Mouse (Mus musculus) neural tube, embryonic 12.5 days (tissue): ENCODE data around the gene Msi2. TPM values are rescaled to one million over a fixed set of nuclear protein-coding genes. Genes with fewer than 3 reads are reported as not detected.

Source experiments
- ATAC-seq: fragments of 200-750 bp; cut with Nextera tagmentation; 2 replicates; pipeline ENCODE4 v1.8.0; 2017; ENCODE audit warnings: low read depth, mild to moderate bottlenecking, moderate TSS enrichment, moderate library complexity; ENCODE audit not compliant: low FRiP score
- H3K27ac ChIP-seq: fragments of 300-500 bp; sonication (generic); 2 replicates; pipeline ENCODE4 v1.5.1; 2016
- H3K27me3 ChIP-seq: fragments of 300-500 bp; sonication (generic); replicated peaks from 2 replicates; pipeline ENCODE4 v1.6.1; 2016; ENCODE audit warnings: mild to moderate bottlenecking
- H3K36me3 ChIP-seq: fragments of 300-500 bp; sonication (generic); 2 replicates; pipeline ENCODE4 v1.6.1; 2016; ENCODE audit warnings: mild to moderate bottlenecking
- H3K4me1 ChIP-seq: fragments of 300-500 bp; sonication (generic); 2 replicates; pipeline ENCODE4 v1.6.1; 2016
- H3K4me2 ChIP-seq: fragments of 300-500 bp; sonication (generic); replicated peaks from 2 replicates; pipeline ENCODE4 v1.6.1; 2016; ENCODE audit warnings: mild to moderate bottlenecking
- H3K4me3 ChIP-seq: fragments of 300-500 bp; sonication (generic); 2 replicates; pipeline ENCODE4 v1.5.1; 2016
- H3K9ac ChIP-seq: fragments of 300-500 bp; sonication (generic); 2 replicates; pipeline ENCODE4 v1.6.1; 2016; ENCODE audit warnings: mild to moderate bottlenecking
- H3K9me3 ChIP-seq: fragments of 300-500 bp; sonication (generic); 2 replicates; pipeline ENCODE4 v1.6.1; 2016; ENCODE audit warnings: mild to moderate bottlenecking
- WGBS: fragments of 180-500 bp; shearing (Covaris S2); methylation state at CpG from one replicate; pipeline ENCODE4 v1.1.7; 2016; 5-methylcytosine and 5-hydroxymethylcytosine counted together
- polyA plus RNA-seq: library from polyadenylated mRNA; unstranded; fragments of >200 nt; fragmentation: Nextera tagmentation; extraction: Ambion mirVana; gene quantifications from 2 replicates; pipeline ENCODE4 v1.2.1, GENCODE M21; 2016

Gene Msi2
- polyA plus RNA-seq, 1 experiment from 2014 or later: 27.9 TPM

DNA sequence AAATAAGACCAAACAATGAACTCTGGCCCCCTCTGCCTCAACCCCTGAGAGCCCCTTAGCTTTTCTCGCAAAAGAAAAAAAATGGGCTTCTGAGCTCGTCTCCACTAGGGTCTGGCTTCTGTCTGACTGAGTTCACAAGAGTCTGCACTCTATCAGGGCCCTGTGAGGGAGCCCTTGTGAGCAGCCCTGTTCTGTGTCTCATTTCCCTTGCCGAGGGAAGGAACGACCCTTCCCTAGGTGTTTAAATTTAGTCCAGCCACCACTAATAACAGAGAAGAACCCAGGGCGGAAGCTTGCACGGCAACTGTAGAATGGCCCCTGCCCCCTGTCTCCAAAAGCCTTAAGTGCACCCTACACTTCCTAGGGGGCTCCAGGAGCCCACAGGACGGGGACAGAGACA lies 299.2 kb downstream of the Msi2 start:
- Histone ChIP-seq H3K4me2 (no peak overlapping the region), H3K27ac (no peak overlapping the region), H3K27me3 (no peaks in the 10 kb centered on the region), H3K9me3 (no peaks in the 10 kb centered on the region), H3K4me1 (peaks cover 67% of the 10 kb centered on the region), H3K9ac (no peak overlapping the region), H3K36me3 (peaks cover 5% of the 10 kb centered on the region; the same call in 1 of the 2 replicates), H3K4me3 (no peak overlapping the region)
- WGBS: 53% methylated on average over 7 of the region's 7 CpGs
- ATAC-seq: no peak

DNA sequence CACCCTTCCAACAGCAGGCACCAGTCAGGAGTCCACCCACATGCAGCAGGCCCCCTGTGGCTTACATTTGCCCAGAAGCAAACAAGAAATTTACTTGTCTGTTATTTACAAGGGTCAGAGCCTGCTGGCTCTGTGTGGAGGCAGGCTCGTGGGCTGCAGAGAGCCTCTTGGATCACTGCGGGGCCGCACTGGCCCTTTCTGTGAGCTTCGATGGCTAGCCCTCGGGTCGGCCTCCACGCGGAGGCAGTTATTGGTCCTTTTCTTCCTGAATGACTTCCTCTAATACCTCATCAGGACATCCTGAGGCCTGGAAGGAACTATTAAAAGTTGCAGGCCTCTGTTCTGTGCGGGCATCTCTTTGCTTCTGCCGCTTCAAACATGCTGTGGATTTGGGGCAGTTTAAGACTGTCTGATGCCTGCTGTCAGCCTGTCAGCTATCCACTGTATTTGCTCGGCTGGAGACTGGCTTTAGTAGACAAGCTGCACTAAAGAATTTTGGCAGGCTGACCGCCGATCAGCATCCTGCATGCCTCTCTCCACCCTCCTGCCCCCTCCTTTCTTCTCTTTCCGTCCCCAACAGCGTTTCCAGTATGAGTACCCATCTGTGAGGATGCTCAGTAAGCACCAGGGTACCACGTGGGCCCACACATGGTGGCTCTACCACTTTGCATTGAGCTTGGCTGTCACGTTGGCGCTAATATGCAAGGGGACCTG lies 304.0 kb downstream of the Msi2 start:
- Histone ChIP-seq H3K36me3 (peaks cover 14% of the 10 kb centered on the region; the same call in 1 of the 2 replicates), H3K9ac (0 out of 2 replicates have a peak overlapping the region, but pooled peaks have one; percentile 5), H3K27ac (peak overlapping the region; percentile 15; the same call in 1 of the 2 replicates), H3K27me3 (no peaks in the 10 kb centered on the region), H3K4me2 (no peak overlapping the region), H3K4me1 (peaks cover 38% of the 10 kb centered on the region), H3K4me3 (no peak overlapping the region), H3K9me3 (no peaks in the 10 kb centered on the region)
- 0 out of 2 replicates have a peak, but pooled peaks have one; percentile 42 for ATAC-seq
- WGBS: 42% methylated on average over 18 of the region's 18 CpGs

DNA sequence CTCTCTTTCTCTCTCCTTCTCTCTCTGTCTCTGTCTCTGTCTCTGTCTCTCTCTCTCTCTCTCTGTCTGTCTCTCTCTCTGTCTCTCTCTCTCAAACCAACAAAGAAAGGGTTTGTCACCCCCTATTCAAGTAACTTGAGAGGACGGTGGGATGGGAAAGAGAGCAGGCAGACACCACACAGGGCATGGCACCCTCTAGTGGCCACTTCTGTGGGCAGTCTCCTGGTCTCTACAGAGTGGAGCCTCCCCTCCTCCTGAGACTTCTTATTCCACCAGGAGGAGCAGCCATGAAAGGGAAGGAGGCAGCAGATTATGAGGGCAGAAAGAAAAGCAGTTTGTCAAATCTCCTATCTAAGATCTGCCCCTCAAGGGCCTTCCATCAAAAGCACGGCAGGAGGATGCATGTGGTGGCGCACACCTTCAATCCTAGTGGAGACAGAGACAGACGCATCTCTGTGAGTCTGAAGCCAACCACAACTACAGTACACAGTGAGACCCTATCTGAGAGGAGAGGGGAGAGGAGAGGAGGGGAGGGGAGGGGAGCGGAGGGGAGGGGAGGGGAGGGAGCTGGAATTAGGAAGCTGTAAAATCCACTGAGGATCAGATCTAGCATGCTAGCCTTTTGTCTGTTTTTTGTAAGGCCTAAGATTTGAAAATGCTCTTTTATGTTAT lies 305.8 kb downstream of the Msi2 start:
- Histone ChIP-seq H3K27ac (peak overlapping the region; percentile 9; the same call in 1 of the 2 replicates), H3K4me2 (no peak overlapping the region), H3K4me1 (peaks cover 38% of the 10 kb centered on the region), H3K9ac (no peak overlapping the region), H3K36me3 (peaks cover 14% of the 10 kb centered on the region; the same call in 1 of the 2 replicates), H3K27me3 (no peaks in the 10 kb centered on the region), H3K9me3 (no peaks in the 10 kb centered on the region), H3K4me3 (no peak overlapping the region)
- peak; percentile 74 for ATAC-seq
- 26% methylated on average over 5 of the region's 5 CpGs for whole genome bisulfite sequencing

DNA sequence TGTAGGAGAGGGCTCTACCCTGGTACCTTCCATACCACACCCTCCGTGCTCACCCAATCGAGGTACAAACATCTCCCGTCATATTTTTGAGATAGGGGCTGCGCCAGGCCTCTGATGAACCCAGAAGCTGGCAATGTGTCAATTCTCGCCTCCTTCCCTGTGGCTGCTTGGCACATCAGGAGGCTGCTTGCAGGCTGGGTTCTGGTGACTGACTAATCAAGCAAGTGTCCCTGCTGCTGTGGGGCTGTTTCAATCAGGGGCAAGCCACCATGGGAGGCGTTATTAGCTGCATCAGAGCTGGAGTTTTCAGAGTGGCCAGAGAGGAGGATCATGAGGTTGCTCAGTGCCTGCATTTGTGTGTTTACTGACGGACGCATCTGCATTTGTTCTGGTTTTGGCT lies 310.0 kb downstream of the Msi2 start:
- 86% methylated on average over 8 of the region's 8 CpGs for WGBS

DNA sequence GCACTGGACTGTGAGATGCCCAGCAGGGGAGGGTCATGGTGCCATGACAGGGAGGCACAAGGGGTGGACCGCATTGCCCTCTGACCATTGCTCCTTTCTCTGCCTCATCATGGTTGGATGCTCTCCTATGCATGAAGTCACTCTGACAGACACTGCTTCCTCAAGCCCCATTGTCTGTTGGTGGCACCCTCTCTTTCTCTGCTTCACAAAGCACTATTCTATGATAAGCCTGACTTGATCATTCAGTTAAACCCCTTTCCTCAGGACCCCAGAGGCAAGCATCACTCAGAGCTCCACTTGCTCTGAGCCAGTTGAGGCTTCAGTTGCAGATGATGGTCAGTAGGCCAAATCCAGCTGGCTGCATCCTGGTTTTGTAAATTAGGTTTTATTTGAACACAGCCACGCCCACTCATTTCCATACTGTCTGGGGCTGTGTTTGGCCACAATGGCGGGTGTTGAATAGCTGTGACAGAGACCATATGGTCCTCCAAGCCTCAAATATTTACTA lies 311.9 kb downstream of the Msi2 start:
- peak; percentile 34; the same call in 1 of the 2 replicates for ATAC-seq
- Histone ChIP-seq H3K36me3 (peaks cover 8% of the 10 kb centered on the region; the same call in 1 of the 2 replicates), H3K9ac (no peak overlapping the region), H3K27me3 (no peaks in the 10 kb centered on the region), H3K4me2 (no peak overlapping the region), H3K4me3 (no peak overlapping the region), H3K4me1 (peaks cover 61% of the 10 kb centered on the region), H3K27ac (peak overlapping the region; percentile 47; the same call in 1 of the 2 replicates), H3K9me3 (no peaks in the 10 kb centered on the region)
- 17% methylated on average over 3 of the region's 3 CpGs for WGBS

More for the DNA sequence above, 310.0 kb downstream of the Msi2 start:
- Histone ChIP-seq H3K27ac (peak overlapping the region; percentile 13; the same call in 1 of the 2 replicates), H3K9ac (no peak overlapping the region), H3K27me3 (no peaks in the 10 kb centered on the region), H3K4me1 (peaks cover 54% of the 10 kb centered on the region), H3K4me2 (no peak overlapping the region), H3K9me3 (no peaks in the 10 kb centered on the region), H3K36me3 (peaks cover 8% of the 10 kb centered on the region; the same call in 1 of the 2 replicates), H3K4me3 (no peak overlapping the region)
- no peak for ATAC-seq

GRCm38 (mm10) chr11:88404816-88405613 lies 313.3 kb downstream of the Msi2 start:
- 34% methylated on average over 17 of the region's 17 CpGs for WGBS
- Histone ChIP-seq H3K4me3 (no peak overlapping the region), H3K36me3 (peaks cover 2% of the 10 kb centered on the region; the same call in 1 of the 2 replicates), H3K9me3 (no peaks in the 10 kb centered on the region), H3K4me1 (peaks cover 72% of the 10 kb centered on the region), H3K4me2 (0 out of 2 replicates have a peak overlapping the region, but pooled peaks have one; percentile 1), H3K9ac (no peak overlapping the region), H3K27me3 (no peaks in the 10 kb centered on the region), H3K27ac (peak overlapping the region; percentile 17; the same call in 1 of the 2 replicates)
- ATAC-seq: peak; percentile 34; the same call in 1 of the 2 replicates

GRCm38 (mm10) chr11:88404247-88404677 lies 314.1 kb downstream of the Msi2 start:
- H3K9ac ChIP-seq: no peak overlapping the region
- no peak overlapping the region for H3K4me3 ChIP-seq
- H3K4me2 ChIP-seq: 0 out of 2 replicates have a peak overlapping the region, but pooled peaks have one; percentile 1
- no peaks in the 10 kb centered on the region for H3K9me3 ChIP-seq
- no peaks in the 10 kb centered on the region for H3K36me3 ChIP-seq
- H3K27me3 ChIP-seq: no peaks in the 10 kb centered on the region
- peak overlapping the region; percentile 17; the same call in 1 of the 2 replicates for H3K27ac ChIP-seq
- peaks cover 77% of the 10 kb centered on the region for H3K4me1 ChIP-seq
- ATAC-seq: no peak
- 66% methylated on average over 5 of the region's 5 CpGs for WGBS

DNA sequence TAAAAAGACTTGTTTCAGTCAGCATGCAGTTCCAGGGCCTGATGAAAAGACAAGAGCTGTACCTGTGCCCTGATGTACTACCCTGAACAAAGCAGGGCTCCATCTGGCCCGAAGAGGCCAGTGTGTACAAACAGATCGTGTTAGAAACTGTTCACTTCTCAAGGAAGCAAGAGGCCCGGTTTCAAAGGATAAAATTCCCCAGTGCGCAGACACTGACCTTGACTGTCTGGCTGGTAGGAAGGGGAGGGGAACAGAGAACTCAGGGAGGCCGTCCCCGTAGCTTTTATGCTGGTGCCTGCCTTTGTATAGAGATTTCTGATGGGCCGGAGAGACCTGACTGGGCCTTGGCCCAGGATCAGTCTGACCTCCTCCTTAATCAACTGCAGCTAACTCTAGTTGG lies 316.0 kb downstream of the Msi2 start:
- Histone ChIP-seq H3K36me3 (no peaks in the 10 kb centered on the region), H3K27ac (peak overlapping the region; percentile 51; the same call in 1 of the 2 replicates), H3K9me3 (no peaks in the 10 kb centered on the region), H3K4me1 (peaks cover 70% of the 10 kb centered on the region), H3K27me3 (no peaks in the 10 kb centered on the region), H3K9ac (0 out of 2 replicates have a peak overlapping the region, but pooled peaks have one; percentile 21), H3K4me3 (no peak overlapping the region), H3K4me2 (no peak overlapping the region)
- 32% methylated on average over 7 of the region's 7 CpGs for WGBS
- ATAC-seq: no peak

DNA sequence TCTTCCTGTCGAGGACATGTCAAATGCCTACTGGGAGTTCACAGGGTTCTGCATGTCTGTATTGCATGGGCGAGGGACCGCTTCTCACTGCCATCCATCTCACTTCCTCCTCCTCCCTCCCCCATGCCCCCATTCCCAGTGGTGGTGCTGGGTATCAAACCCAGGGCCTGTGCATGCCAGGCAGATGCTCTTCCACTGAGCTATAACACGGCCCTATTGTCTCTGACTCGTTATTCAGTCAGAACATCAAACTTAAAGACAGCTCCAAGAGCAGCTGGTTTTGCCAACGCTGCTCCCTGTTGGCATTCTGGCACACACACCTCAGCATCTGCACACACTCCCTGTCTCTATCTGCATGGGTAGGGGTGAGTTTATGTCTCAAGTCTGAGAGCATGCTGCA lies 317.0 kb downstream of the Msi2 start:
- no peaks in the 10 kb centered on the region for H3K36me3 ChIP-seq
- peaks cover 61% of the 10 kb centered on the region for H3K4me1 ChIP-seq
- peak; percentile 51 for ATAC-seq
- H3K27ac ChIP-seq: no peak overlapping the region; the same call in 1 of the 2 replicates
- H3K4me3 ChIP-seq: no peak overlapping the region
- H3K27me3 ChIP-seq: no peaks in the 10 kb centered on the region
- H3K9ac ChIP-seq: no peak overlapping the region
- no peak overlapping the region for H3K4me2 ChIP-seq
- WGBS: 66% methylated on average over 6 of the region's 6 CpGs
- H3K9me3 ChIP-seq: no peaks in the 10 kb centered on the region

DNA sequence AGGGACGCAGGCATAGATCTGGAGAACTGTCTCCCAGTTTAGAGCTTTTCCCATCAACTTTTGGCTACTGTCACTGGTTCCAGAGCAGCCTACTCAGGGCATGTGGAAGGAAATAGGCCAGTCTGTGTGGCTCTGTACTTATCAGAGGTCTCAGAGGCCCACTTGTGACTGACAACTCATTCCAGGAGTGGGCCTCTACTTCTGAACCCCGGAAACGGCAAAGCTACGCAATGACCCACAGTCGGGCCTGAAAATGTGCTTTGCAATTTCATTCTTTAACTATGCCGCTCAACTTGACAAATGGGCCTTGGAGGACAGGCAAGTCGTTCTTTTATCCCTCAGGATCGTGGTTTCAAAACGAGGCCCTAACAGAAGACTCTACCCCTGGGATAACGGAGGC lies 317.4 kb downstream of the Msi2 start:
- Histone ChIP-seq H3K9me3 (no peaks in the 10 kb centered on the region), H3K36me3 (no peaks in the 10 kb centered on the region), H3K4me2 (no peak overlapping the region), H3K4me1 (peaks cover 56% of the 10 kb centered on the region), H3K4me3 (no peak overlapping the region), H3K27ac (no peak overlapping the region), H3K27me3 (no peaks in the 10 kb centered on the region), H3K9ac (no peak overlapping the region)
- ATAC-seq: no peak
- 78% methylated on average over 10 of the region's 10 CpGs for WGBS

DNA sequence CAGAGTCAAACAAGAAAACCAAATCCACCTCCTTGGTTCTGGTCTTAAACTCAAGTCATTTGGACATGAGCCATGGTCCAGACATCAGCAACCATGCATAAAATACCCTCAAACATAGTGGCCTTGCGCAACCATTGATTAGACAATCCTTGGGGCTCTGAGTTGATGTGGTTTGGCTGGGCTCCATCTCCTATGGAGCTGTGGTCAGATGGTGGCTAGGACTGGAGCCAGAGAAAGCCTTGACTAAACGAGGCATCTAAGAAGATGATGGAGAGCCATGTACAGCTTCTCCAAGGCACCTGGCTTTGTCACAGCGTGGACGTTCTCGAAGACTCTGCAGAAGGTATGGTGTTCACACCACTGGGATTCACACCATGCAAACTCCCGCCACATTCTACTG lies 318.1 kb downstream of the Msi2 start:
- H3K27ac ChIP-seq: no peak overlapping the region
- H3K4me2 ChIP-seq: no peak overlapping the region
- WGBS: 95% methylated on average over 6 of the region's 6 CpGs
- H3K36me3 ChIP-seq: no peaks in the 10 kb centered on the region
- no peak overlapping the region for H3K9ac ChIP-seq
- no peaks in the 10 kb centered on the region for H3K9me3 ChIP-seq
- no peak overlapping the region for H3K4me3 ChIP-seq
- no peak for ATAC-seq
- no peaks in the 10 kb centered on the region for H3K27me3 ChIP-seq
- peaks cover 58% of the 10 kb centered on the region for H3K4me1 ChIP-seq
